Mouse (Mus musculus): Measurements from ENCODE around the gene Prorsd1.

The Prorsd1 gene

DNA sequence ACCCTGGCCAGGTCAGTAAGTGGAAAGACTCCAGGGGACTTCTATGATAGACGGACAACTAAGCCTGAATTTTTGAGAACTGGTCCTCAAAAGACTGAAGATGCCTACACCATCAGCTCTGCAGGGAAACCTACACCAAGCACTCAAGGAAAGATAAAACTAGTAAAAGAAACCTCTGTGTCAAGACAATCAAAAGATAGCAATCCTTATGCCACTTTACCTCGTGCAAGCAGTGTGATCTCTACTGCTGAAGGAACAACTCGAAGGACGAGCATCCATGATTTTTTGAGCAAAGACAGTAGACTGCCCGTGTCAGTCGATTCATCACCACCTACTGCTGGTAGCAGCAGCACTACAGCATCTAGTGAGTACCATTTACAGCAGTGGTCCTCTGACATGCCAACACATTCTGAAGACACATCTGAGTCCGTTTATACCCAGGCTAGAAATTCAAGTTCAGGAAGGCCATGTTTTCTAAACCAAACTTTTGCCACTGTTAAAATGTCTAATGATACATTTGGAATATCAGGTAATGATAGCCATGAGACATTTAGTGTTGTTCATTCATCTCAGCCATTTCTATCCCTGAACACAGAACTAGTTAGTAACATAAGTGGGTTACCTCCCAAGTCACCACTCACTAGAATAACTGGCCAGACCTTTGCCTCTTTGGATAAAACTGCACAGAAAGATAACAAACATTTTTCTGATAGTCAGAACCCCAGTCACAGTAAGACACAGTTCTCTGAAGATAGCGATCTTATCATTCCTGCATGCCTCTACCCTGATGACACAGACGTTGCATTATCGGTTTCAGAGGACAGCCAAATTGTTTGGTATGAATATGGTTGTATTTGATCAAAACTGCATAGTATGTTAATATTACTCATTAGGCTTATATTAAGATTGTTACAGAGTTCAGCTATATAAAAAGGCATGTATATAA lies 10.6 kb downstream of the Prorsd1 start:
- no peak for DNase-seq (ENCODE audit: low read depth, low spot score)

DNA sequence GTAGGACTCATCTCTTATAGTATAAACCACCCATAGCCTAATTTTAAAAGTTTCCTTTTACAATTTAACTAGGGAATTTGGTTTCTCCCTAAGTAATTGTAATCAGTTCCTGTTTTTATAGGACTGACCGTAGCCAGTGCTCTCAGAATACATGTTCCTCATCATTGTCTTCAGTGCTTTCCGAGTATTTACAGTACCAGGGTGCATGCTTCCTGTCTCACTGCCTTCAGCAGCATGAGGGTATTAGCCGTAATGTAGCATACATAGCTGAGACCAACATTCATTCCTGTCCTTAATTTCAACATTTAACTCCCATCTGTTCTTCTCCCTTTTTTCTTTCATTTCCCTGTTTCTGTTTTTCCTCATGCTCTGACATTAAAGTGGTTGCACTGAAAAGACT lies 17.9 kb downstream of the Prorsd1 start:
- DNase-seq (ENCODE audit: low read depth, low spot score): no peak

DNA sequence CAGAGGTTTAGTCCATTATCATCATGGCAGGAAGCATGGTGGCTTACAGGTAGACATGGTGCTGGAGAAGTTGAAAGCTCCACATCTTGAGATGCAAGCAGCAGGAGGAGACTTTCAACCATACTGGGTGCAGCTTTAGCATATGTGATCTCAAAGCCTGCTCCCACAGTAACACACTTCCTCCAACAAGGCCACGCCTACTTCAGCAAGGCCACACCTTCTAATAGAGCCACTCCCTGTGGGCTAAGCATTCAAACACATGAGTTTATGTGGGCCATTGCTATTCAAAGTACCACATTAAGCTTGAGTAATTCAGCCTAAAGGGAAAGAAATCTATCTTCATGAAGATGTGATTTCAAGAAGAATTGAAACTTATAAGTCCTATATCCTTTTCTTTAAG lies 21.7 kb downstream of the Prorsd1 start:
- no peak for DNase-seq (ENCODE audit: low read depth, low spot score)

DNA sequence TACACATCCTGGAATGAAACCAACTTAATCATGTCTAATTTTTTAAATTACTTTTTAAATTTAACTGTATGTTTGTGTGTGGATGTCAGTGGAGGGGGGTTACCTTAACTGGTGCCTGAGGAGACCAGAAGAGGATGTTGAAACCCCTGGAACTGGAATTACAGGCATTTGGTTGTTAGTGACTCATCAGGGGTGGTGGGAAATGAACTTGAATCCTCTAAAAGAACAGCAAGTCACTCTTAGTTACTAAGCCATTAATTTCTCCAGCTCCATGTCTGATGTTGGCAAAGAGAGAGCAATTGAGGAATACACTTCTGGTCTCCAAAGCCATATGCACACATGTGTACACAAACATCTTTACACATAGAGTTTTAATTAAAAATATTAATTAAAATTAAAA lies 40.2 kb downstream of the Prorsd1 start:
- DNase-seq (ENCODE audit: low read depth, low spot score): no peak
